Mouse (Mus musculus): ENCODE data around the gene Nub1. TPM values are rescaled to one million over a fixed set of nuclear protein-coding genes. Genes with fewer than 3 reads are reported as not detected.
"Not testable (repeated sequence)": the region's sequence is repeated elsewhere in the genome, so short reads cannot be mapped to it uniquely, and the experiment has no call there.

The Nub1 gene
- polyA plus RNA-seq, 1 experiment, result 33.8 TPM

- no peaks in the 10 kb centered on the region for H3K36me3 ChIP-seq (ENCODE audit: control insufficient read depth, insufficient read depth, low read length)
- H3K4me1 ChIP-seq (ENCODE audit: control insufficient read depth, insufficient read depth, insufficient read length), result no peaks in the 10 kb centered on the region
- H3K27me3 ChIP-seq (ENCODE audit: control insufficient read depth, insufficient read depth, low read length), result no peaks in the 10 kb centered on the region
- TF ChIP-seq CTCF (IDR thresholded peaks at IDR 0.05; ENCODE audit: extremely low read depth, insufficient read depth, insufficient read length, insufficient replicate concordance) (no peak), POLR2A (IDR thresholded peaks at IDR 0.05; ENCODE audit: low read depth, low read length) (no peak)
- WGBS, result 72% methylated on average over 6 of the region's 6 CpGs
- no peak overlapping the region for H3K27ac ChIP-seq (ENCODE audit: insufficient read depth, low read length)
- H3K4me3 ChIP-seq (ENCODE audit: extremely low read depth, insufficient read depth, insufficient read length), result no peak overlapping the region
- no peak for DNase-seq (ENCODE audit: low read depth in 1 of 2, low spot score in 2 of 2)
These were observed 23.9 kb upstream of the Nub1 start for GRCm38 (mm10) chr5:24661457-24661856.

DNA sequence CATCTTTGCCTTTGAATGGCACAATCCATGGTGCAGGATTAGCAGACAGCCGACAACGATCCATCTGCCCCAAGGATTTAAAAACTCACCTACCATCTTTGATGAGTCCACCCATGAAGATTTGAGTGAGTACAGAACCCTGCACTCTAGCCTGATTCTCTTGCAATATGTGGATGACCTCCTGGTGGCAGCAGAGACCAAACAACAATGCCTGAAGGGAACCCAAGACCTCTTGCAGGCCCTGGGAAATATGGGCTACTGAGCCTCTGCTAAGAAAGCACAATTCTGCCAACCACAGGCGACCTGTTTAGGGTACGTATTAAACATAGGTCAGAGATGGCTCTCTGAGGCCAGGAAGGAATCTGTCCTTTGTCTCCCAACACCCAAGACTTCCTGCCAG lies 11.1 kb upstream of the Nub1 start:
- no peaks in the 10 kb centered on the region for H3K4me1 ChIP-seq (ENCODE audit: control insufficient read depth, insufficient read depth, insufficient read length)
- H3K36me3 ChIP-seq (ENCODE audit: control insufficient read depth, insufficient read depth, low read length), result no peaks in the 10 kb centered on the region
- no peak overlapping the region for H3K27ac ChIP-seq (ENCODE audit: insufficient read depth, low read length)
- no peak overlapping the region for H3K4me3 ChIP-seq (ENCODE audit: extremely low read depth, insufficient read depth, insufficient read length)
- DNase-seq (ENCODE audit: low read depth in 1 of 2, low spot score in 2 of 2), result peak; percentile 60 to 83
- TF ChIP-seq CTCF (IDR thresholded peaks at IDR 0.05; ENCODE audit: extremely low read depth, insufficient read depth, insufficient read length, insufficient replicate concordance), result peak; percentile 83; the same call in 1 of the 2 replicates
- no peak for TF ChIP-seq POLR2A (IDR thresholded peaks at IDR 0.05; ENCODE audit: low read depth, low read length)
- no peaks in the 10 kb centered on the region for H3K27me3 ChIP-seq (ENCODE audit: control insufficient read depth, insufficient read depth, low read length)
- WGBS, result 22% methylated on average over 4 of the region's 4 CpGs

GRCm38 (mm10) chr5:24681436-24681835 lies 3.9 kb upstream of the Nub1 start:
- Histone ChIP-seq H3K27me3 (ENCODE audit: control insufficient read depth, insufficient read depth, low read length) (no peaks in the 10 kb centered on the region), H3K4me1 (ENCODE audit: control insufficient read depth, insufficient read depth, insufficient read length) (no peaks in the 10 kb centered on the region), H3K27ac (ENCODE audit: insufficient read depth, low read length) (no peak overlapping the region), H3K4me3 (ENCODE audit: extremely low read depth, insufficient read depth, insufficient read length) (no peak overlapping the region), H3K36me3 (ENCODE audit: control insufficient read depth, insufficient read depth, low read length) (no peaks in the 10 kb centered on the region)
- DNase-seq (ENCODE audit: low read depth in 1 of 2, low spot score in 2 of 2), result no peak
- no peak for TF ChIP-seq CTCF (IDR thresholded peaks at IDR 0.05; ENCODE audit: extremely low read depth, insufficient read depth, insufficient read length, insufficient replicate concordance)
- no peak for TF ChIP-seq POLR2A (IDR thresholded peaks at IDR 0.05; ENCODE audit: low read depth, low read length)
- 52% methylated on average over 1 of the region's 1 CpGs for WGBS

DNA sequence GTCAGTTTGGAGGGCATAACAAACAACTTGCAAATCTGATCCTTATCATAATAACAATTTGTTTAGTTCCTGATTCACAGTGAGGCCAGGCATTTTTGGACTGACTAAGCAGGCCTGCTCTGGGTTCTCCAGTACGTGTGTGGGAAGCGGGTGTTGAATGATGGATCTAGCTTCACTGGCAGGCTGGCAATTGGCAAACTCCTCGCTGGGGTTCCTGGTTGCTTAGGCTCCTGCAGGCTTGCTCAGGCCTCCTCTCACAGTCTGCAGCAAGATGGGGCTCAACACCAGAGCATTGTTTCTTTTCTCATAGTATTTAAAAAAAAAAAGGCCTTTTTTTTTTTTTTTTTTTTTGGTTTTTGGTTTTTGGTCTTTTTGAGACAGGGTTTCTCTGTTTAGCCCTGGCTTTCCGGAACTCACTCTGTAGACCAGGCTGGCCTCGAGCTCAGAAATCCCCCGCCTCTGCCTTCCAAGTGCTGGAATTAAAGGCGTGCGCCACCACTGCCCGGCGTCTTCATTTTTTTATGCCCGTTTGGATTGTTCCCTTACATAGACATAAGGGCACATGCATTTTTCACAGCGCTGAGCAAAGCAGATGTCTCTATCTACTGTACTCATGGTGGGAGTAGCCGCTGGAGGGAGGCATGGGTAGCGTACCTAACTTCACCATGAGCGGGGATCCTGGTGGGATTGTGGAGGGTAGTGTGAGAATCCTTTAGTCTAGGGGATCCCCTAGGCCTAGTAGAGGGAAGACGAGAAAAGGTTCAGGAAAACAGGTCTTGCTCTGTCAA lies 560 bp upstream of the Nub1 start:
- H3K4me1 ChIP-seq (ENCODE audit: control insufficient read depth, insufficient read depth, insufficient read length), result peaks cover 7% of the 10 kb centered on the region; the same call in 1 of the 2 replicates
- DNase-seq (ENCODE audit: low read depth in 1 of 2, low spot score in 2 of 2), result peak in 1 of 2 experiments; percentile 16
- H3K36me3 ChIP-seq (ENCODE audit: control insufficient read depth, insufficient read depth, low read length), result peaks cover 3% of the 10 kb centered on the region; the same call in 1 of the 2 replicates
- H3K27me3 ChIP-seq (ENCODE audit: control insufficient read depth, insufficient read depth, low read length), result no peaks in the 10 kb centered on the region
- H3K4me3 ChIP-seq (ENCODE audit: extremely low read depth, insufficient read depth, insufficient read length), result peak overlapping the region; percentile 43
- WGBS, result 27% methylated on average over 16 of the region's 16 CpGs
- H3K27ac ChIP-seq (ENCODE audit: insufficient read depth, low read length), result peak overlapping the region; percentile 82
- TF ChIP-seq CTCF (IDR thresholded peaks at IDR 0.05; ENCODE audit: extremely low read depth, insufficient read depth, insufficient read length, insufficient replicate concordance) (no peak), POLR2A (IDR thresholded peaks at IDR 0.05; ENCODE audit: low read depth, low read length) (no peak)

GRCm38 (mm10) chr5:24686176-24686575 lies 844 bp downstream of the Nub1 start:
- TF ChIP-seq POLR2A (IDR thresholded peaks at IDR 0.05; ENCODE audit: low read depth, low read length) (no peak; the same call in 1 of the 2 replicates), CTCF (IDR thresholded peaks at IDR 0.05; ENCODE audit: extremely low read depth, insufficient read depth, insufficient read length, insufficient replicate concordance) (no peak)

GRCm38 (mm10) chr5:24686671-24687420 lies 1.5 kb downstream of the Nub1 start:
- H3K36me3 ChIP-seq (ENCODE audit: control insufficient read depth, insufficient read depth, low read length), result peaks cover 13% of the 10 kb centered on the region; the same call in 1 of the 2 replicates
- not testable (repeated sequence) for H3K4me1 ChIP-seq (ENCODE audit: control insufficient read depth, insufficient read depth, insufficient read length); H3K27me3 ChIP-seq (ENCODE audit: control insufficient read depth, insufficient read depth, low read length); H3K27ac ChIP-seq (ENCODE audit: insufficient read depth, low read length); DNase-seq (ENCODE audit: low read depth in 1 of 2, low spot score in 2 of 2); H3K4me3 ChIP-seq (ENCODE audit: extremely low read depth, insufficient read depth, insufficient read length)
- WGBS, result 67% methylated on average over 16 of the region's 16 CpGs

More at GRCm38 (mm10) chr5:24686176-24686575, 844 bp downstream of the Nub1 start:
- WGBS, result under 1% methylated on average over 15 of the region's 15 CpGs
- Histone ChIP-seq H3K27me3 (ENCODE audit: control insufficient read depth, insufficient read depth, low read length) (no peaks in the 10 kb centered on the region), H3K36me3 (ENCODE audit: control insufficient read depth, insufficient read depth, low read length) (peaks cover 12% of the 10 kb centered on the region; the same call in 1 of the 2 replicates), H3K27ac (ENCODE audit: insufficient read depth, low read length) (peak overlapping the region; percentile 90), H3K4me1 (ENCODE audit: control insufficient read depth, insufficient read depth, insufficient read length) (peaks cover 7% of the 10 kb centered on the region; the same call in 1 of the 2 replicates), H3K4me3 (ENCODE audit: extremely low read depth, insufficient read depth, insufficient read length) (peak overlapping the region; percentile 91)
- peak in 1 of 2 experiments; percentile 78 for DNase-seq (ENCODE audit: low read depth in 1 of 2, low spot score in 2 of 2)

Data from spleen, adult 2 months (tissue).